Mouse (Mus musculus): ENCODE results near the gene Farp1.

DNA sequence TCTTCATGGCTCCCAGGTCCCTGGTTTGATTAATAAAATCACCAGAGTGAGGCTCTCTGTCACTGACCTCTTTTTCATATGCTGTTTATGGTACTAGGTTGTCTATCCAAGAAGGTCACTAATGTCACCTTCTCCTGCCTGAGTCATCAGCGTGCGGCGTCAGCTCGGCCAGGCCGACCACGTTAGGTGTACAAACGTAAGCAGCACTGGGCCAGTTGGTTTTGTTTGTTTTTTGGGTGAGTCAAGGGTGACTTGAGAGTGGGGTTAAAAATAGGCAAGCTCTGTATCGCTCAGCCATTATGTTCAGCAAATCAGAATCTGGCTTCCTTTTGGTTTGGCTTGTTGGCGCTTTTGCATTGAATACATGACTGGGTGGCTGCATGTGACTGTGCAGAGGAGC is 155.4 kb downstream of the Farp1 start:
- TF ChIP-seq CTCF (IDR thresholded peaks at IDR 0.05), result no peak
- TF ChIP-seq POLR2A (IDR thresholded peaks at IDR 0.05; ENCODE audit: insufficient read depth, low read depth, low read length), result no peak

All from heart, adult 2 months (tissue).